Mouse (Mus musculus) liver, postnatal 0 days (tissue): ENCODE results near the gene Vmn2r81. TPM values are rescaled to one million over a fixed set of nuclear protein-coding genes. Genes with fewer than 3 reads are reported as not detected.
"Not testable (repeated sequence)": the region's sequence is repeated elsewhere in the genome, so short reads cannot be mapped to it uniquely, and the experiment has no call there.

ENCODE experiments used
- ATAC-seq: fragments of 200-750 bp; cut with Nextera tagmentation; 2 replicates; pipeline ENCODE4 v1.8.0; 2017; ENCODE audit warnings: mild to moderate bottlenecking, moderate library complexity
- DNase-seq: peaks from one replicate; pipeline ENCODE4 v3.0.0-alpha.2; 2016
- H3K27ac ChIP-seq: fragments of 300-500 bp; sonication (generic); 2 replicates; pipeline ENCODE4 v1.5.1; 2014; ENCODE audit warnings: antibody characterized with exemption, moderate library complexity, mild to moderate bottlenecking, low read depth
- H3K27me3 ChIP-seq: fragments of 300-500 bp; sonication (generic); 2 replicates; pipeline ENCODE4 v1.6.1; 2014; ENCODE audit warnings: low read length, control low read depth, mixed read lengths; ENCODE audit not compliant: insufficient read depth
- H3K36me3 ChIP-seq: fragments of 300-500 bp; sonication (generic); replicated peaks from 2 replicates; pipeline ENCODE4 v1.6.1; 2014; ENCODE audit warnings: mild to moderate bottlenecking, control low read depth, low read length, moderate library complexity, mixed read lengths; ENCODE audit not compliant: insufficient read depth
- H3K4me1 ChIP-seq: fragments of 300-500 bp; sonication (generic); 2 replicates; pipeline ENCODE4 v1.6.1; 2014; ENCODE audit warnings: antibody characterized with exemption, mild to moderate bottlenecking, control low read depth; ENCODE audit not compliant: insufficient read depth
- H3K4me2 ChIP-seq: fragments of 300-500 bp; sonication (generic); 2 replicates; pipeline ENCODE4 v1.6.1; 2014; ENCODE audit warnings: low read depth, mild to moderate bottlenecking, low read length, moderate library complexity, mixed read lengths
- H3K4me3 ChIP-seq: fragments of 300-500 bp; sonication (generic); 2 replicates; pipeline ENCODE4 v1.5.1; 2014; ENCODE audit warnings: low read depth, low read length
- H3K9ac ChIP-seq: fragments of 300-500 bp; sonication (generic); replicated peaks from 2 replicates; pipeline ENCODE4 v1.6.1; 2014; ENCODE audit warnings: mild to moderate bottlenecking, moderate library complexity
- H3K9me3 ChIP-seq: fragments of 300-500 bp; sonication (generic); 2 replicates; pipeline ENCODE4 v1.6.1; 2016; ENCODE audit warnings: mild to moderate bottlenecking, control low read depth, low read length, mixed read lengths
- CTCF ChIP-seq: sonication (generic); IDR thresholded peaks from 2 replicates; pipeline ENCODE4 v1.5.1; 2016; ENCODE audit warnings: antibody characterized with exemption, low read depth
- EP300 ChIP-seq: IDR thresholded peaks from 2 replicates; pipeline ENCODE4 v1.6.1; 2016; ENCODE audit warnings: antibody characterized with exemption, low read depth, mild to moderate bottlenecking
- WGBS: fragments of 180-500 bp; shearing (Covaris S2); extraction: QIAGEN DNeasy Blood & Tissue Kit; methylation state at CpG from one replicate; pipeline ENCODE4 v1.1.7; 2014; ENCODE audit not compliant: insufficient replicate concordance; 5-methylcytosine and 5-hydroxymethylcytosine counted together
- polyA plus RNA-seq: library from polyadenylated mRNA; unstranded; fragments of >200 nt; fragmentation: Nextera tagmentation; extraction: Ambion mirVana; gene quantifications from 2 replicates; pipeline ENCODE4 v1.2.1, GENCODE M21; 2015

The Vmn2r81 gene
- polyA plus RNA-seq: not detected in 2 replicates

- H3K9ac ChIP-seq, H3K27ac ChIP-seq, H3K4me3 ChIP-seq, H3K4me1 ChIP-seq, H3K27me3 ChIP-seq, ATAC-seq, DNase-seq, H3K4me2 ChIP-seq, H3K9me3 ChIP-seq, H3K36me3 ChIP-seq: not testable (repeated sequence)
- 46% methylated on average over 2 of the region's 3 CpGs for WGBS
Observed at GRCm38 (mm10) chr10:79247392-79247791, at the start of gene Vmn2r81. Gene Vmn2r81, plus strand, starts transcription at chr10:79247692.

DNA sequence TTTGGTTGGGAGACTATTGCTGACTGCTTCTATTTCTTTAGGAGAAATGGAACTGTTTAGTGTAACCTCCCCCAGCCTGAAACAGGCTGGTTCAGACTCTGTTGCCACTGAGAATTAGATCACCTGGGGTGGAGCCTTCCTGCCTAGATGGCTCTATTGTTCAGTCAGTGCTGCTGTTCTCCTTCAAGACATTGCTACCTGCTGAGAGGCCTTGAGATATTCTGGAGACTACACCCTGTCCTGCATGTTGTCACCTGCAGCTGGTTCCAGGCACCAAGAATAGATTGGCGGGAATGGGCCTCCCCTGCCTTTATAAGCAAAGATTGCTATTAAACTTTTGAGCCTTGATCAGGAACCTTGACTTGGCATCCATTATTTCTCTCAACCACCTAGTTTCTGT lies 47.5 kb upstream of the Vmn2r81 start:
- H3K4me1 ChIP-seq, H3K36me3 ChIP-seq, H3K9me3 ChIP-seq, DNase-seq, H3K9ac ChIP-seq, ATAC-seq, H3K4me2 ChIP-seq, H3K27me3 ChIP-seq, H3K27ac ChIP-seq, H3K4me3 ChIP-seq: not testable (repeated sequence)
- WGBS: 68% methylated on average over 1 of the region's 1 CpGs

- H3K36me3 ChIP-seq: no peaks in the 10 kb centered on the region
- no peak for DNase-seq
- no peak overlapping the region for H3K27ac ChIP-seq
- H3K9me3 ChIP-seq: no peaks in the 10 kb centered on the region
- H3K9ac ChIP-seq: no peak overlapping the region
- no peaks in the 10 kb centered on the region for H3K4me1 ChIP-seq
- no peak overlapping the region for H3K4me2 ChIP-seq
- TF ChIP-seq CTCF (no peak), EP300 (no peak)
- no peaks in the 10 kb centered on the region for H3K27me3 ChIP-seq
- H3K4me3 ChIP-seq: no peak overlapping the region
- no peak for ATAC-seq
Observed at GRCm38 (mm10) chr10:79220432-79220831, 27.1 kb upstream of the Vmn2r81 start.

- Histone ChIP-seq H3K4me1 (no peaks in the 10 kb centered on the region), H3K27ac (no peak overlapping the region), H3K4me3 (no peak overlapping the region), H3K27me3 (no peaks in the 10 kb centered on the region), H3K4me2 (no peak overlapping the region), H3K36me3 (no peaks in the 10 kb centered on the region), H3K9me3 (no peaks in the 10 kb centered on the region), H3K9ac (no peak overlapping the region)
- ATAC-seq (no peak), DNase-seq (no peak)
- TF ChIP-seq CTCF (no peak), EP300 (no peak)
Observed at GRCm38 (mm10) chr10:79221606-79222005, 25.9 kb upstream of the Vmn2r81 start.

GRCm38 (mm10) chr10:79222214-79222613 lies 25.3 kb upstream of the Vmn2r81 start:
- Histone ChIP-seq H3K4me3 (no peak overlapping the region), H3K4me2 (no peak overlapping the region), H3K27ac (no peak overlapping the region), H3K9ac (no peak overlapping the region), H3K4me1 (no peaks in the 10 kb centered on the region), H3K36me3 (no peaks in the 10 kb centered on the region), H3K27me3 (no peaks in the 10 kb centered on the region), H3K9me3 (no peaks in the 10 kb centered on the region)
- ATAC-seq (no peak), DNase-seq (no peak)
- TF ChIP-seq CTCF: no peak
- TF ChIP-seq EP300: no peak
- 73% methylated on average over 7 of the region's 7 CpGs for WGBS

- H3K9ac ChIP-seq, H3K4me1 ChIP-seq, H3K4me3 ChIP-seq, H3K4me2 ChIP-seq, H3K27ac ChIP-seq, H3K9me3 ChIP-seq, DNase-seq, ATAC-seq, H3K36me3 ChIP-seq, H3K27me3 ChIP-seq: not testable (repeated sequence)
- peak; percentile 42 for TF ChIP-seq CTCF
- WGBS: 3% methylated on average over 16 of the region's 16 CpGs
Observed at GRCm38 (mm10) chr10:79322033-79322736, 74.7 kb downstream of the Vmn2r81 start.

DNA sequence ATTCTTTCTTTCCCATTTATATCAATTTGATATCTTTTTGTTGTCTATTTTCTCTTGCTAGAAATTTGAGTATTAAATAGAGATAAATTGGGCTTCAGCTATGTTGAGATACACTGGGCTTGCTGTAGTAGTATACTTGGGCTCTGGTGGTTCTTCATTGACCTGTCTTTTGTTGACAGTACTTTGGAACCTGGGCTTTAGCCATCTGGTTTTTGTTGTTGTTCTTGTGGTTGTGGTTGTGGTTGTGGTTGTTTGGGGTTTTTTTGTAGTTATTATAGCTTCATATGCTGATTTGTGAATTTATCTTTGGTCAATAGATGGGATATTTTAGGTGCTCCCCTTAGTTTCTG lies 75.2 kb downstream of the Vmn2r81 start:
- Histone ChIP-seq H3K36me3 (no peaks in the 10 kb centered on the region), H3K27ac (no peak overlapping the region), H3K9ac (no peak overlapping the region), H3K9me3 (no peaks in the 10 kb centered on the region), H3K4me3 (no peak overlapping the region), H3K4me2 (no peak overlapping the region), H3K27me3 (no peaks in the 10 kb centered on the region), H3K4me1 (no peaks in the 10 kb centered on the region)
- ATAC-seq (no peak), DNase-seq (no peak)
- TF ChIP-seq CTCF: no peak
- TF ChIP-seq EP300: no peak

Other genes with a start within 250 kb of the Vmn2r81 start
- not detected in 2 replicates for gene Olfr1351, start 235.2 kb upstream of the Vmn2r81 start, polyA plus RNA-seq
- not detected in 2 replicates for gene Olfr57, start 219.0 kb upstream of the Vmn2r81 start, polyA plus RNA-seq
- gene 2610008E11Rik, start 150.1 kb upstream of the Vmn2r81 start, polyA plus RNA-seq: 2.3 and 3.1 TPM in 2 replicates
- gene Vmn2r80, start 98.9 kb upstream of the Vmn2r81 start, polyA plus RNA-seq: not detected in 2 replicates
- gene Vmn2r82, start 108.8 kb downstream of the Vmn2r81 start, polyA plus RNA-seq: not detected in 2 replicates
- not detected in 2 replicates for gene Vmn2r83, start 221.0 kb downstream of the Vmn2r81 start, polyA plus RNA-seq